Mouse (Mus musculus): Measurements from ENCODE around the gene Mrps16.

- TF ChIP-seq POLR2A (IDR thresholded peaks at IDR 0.05; ENCODE audit: low read depth, low read length) = no peak
- no peak for TF ChIP-seq CTCF (conservative IDR thresholded peaks at IDR 0.05; ENCODE audit: insufficient read depth, insufficient read length, low read depth, low read length)
These were observed 29.6 kb upstream of the Mrps16 start for GRCm38 (mm10) chr14:20423046-20423445.
